Mouse (Mus musculus) kidney, adult 2 months (tissue): ENCODE results near the gene Dmkn. TPM values are rescaled to one million over a fixed set of nuclear protein-coding genes. Genes with fewer than 3 reads are reported as not detected.

Experiments
- DNase-seq: peaks from one replicate; pipeline ENCODE4 v3.0.0; 2021
- H3K27ac ChIP-seq: fragments of 200-500 bp; 2 replicates; pipeline ENCODE4 v1.5.1; 2012; ENCODE audit warnings: low read depth, low read length, control low read depth, inconsistent platforms; ENCODE audit not compliant: insufficient read depth
- H3K27me3 ChIP-seq: fragments of 200-500 bp; replicated peaks from 2 replicates; pipeline ENCODE4 v1.6.1; 2012; ENCODE audit warnings: mild to moderate bottlenecking, moderate library complexity, low read length, inconsistent platforms; ENCODE audit not compliant: control insufficient read depth, insufficient read depth
- H3K36me3 ChIP-seq: fragments of 200-500 bp; 2 replicates; pipeline ENCODE4 v1.6.1; 2012; ENCODE audit warnings: mild to moderate bottlenecking, moderate library complexity, low read length, inconsistent platforms; ENCODE audit not compliant: control insufficient read depth, insufficient read depth
- H3K4me1 ChIP-seq: fragments of 200-500 bp; 2 replicates; pipeline ENCODE4 v1.6.1; 2011; ENCODE audit warnings: low read length; ENCODE audit not compliant: control insufficient read depth, insufficient read depth
- H3K4me3 ChIP-seq: fragments of 200-500 bp; 2 replicates; pipeline ENCODE4 v1.5.1; 2011; ENCODE audit warnings: mild to moderate bottlenecking, low read depth, low read length, control low read depth; ENCODE audit not compliant: insufficient read depth
- CTCF ChIP-seq: fragments of 200-500 bp; conservative IDR thresholded peaks from 2 replicates; pipeline ENCODE4 v1.5.1; 2011; ENCODE audit warnings: low read depth, mild to moderate bottlenecking, control low read depth, low read length, moderate library complexity, mixed read lengths; ENCODE audit not compliant: insufficient read depth, insufficient read length
- POLR2A ChIP-seq: fragments of 200-500 bp; IDR thresholded peaks from one replicate; pipeline ENCODE4 v1.6.1; 2011; ENCODE audit warnings: low read depth, low read length, control low read depth
- WGBS: fragments of 180-500 bp; shearing (Covaris S2); methylation state at CpG from one replicate; pipeline ENCODE4 v1.1.7; 2018; 5-methylcytosine and 5-hydroxymethylcytosine counted together
- polyA plus RNA-seq: library from polyadenylated mRNA; depleted of rRNA; stranded (reverse); fragments of >200 nt; gene quantifications from 2 replicates; pipeline ENCODE4 v1.2.3, GENCODE M21; 2012; rRNA removed

Gene Dmkn
- polyA plus RNA-seq = 2.1 and 2.2 TPM in 2 replicates

DNA sequence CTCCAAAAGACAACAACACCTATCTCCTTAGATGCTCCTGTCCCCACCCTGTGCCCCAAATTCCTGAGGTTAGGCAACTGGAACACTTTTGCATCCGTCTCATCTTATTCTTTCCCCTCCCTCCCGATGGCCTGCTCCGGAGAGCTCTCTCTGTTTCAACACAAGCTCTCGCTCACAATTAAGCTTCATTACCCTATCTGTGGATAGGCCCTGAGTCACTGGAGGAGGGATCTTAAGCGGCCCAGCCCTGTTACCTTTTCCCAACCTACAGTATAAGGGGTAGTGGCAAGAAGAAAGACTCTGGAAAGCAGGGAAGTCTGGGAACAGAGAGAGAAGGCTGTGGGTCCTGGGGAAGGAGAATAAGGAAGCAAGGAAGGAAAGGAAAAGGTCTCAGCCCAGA lies at the start of gene Dmkn:
Gene Dmkn (plus strand): TSS at position 301 of the 400 bp plus-strand sequence.
- Histone ChIP-seq H3K36me3 (no peaks in the 10 kb centered on the region), H3K4me1 (no peaks in the 10 kb centered on the region), H3K4me3 (no peak within 1 kb of the TSS), H3K27ac (no peak within 1 kb of the TSS), H3K27me3 (no peaks in the 10 kb centered on the region)
- no peak for DNase-seq
- 41% methylated on average over 5 of the region's 5 CpGs for WGBS
- TF ChIP-seq POLR2A = no peak
- no peak for TF ChIP-seq CTCF

DNA sequence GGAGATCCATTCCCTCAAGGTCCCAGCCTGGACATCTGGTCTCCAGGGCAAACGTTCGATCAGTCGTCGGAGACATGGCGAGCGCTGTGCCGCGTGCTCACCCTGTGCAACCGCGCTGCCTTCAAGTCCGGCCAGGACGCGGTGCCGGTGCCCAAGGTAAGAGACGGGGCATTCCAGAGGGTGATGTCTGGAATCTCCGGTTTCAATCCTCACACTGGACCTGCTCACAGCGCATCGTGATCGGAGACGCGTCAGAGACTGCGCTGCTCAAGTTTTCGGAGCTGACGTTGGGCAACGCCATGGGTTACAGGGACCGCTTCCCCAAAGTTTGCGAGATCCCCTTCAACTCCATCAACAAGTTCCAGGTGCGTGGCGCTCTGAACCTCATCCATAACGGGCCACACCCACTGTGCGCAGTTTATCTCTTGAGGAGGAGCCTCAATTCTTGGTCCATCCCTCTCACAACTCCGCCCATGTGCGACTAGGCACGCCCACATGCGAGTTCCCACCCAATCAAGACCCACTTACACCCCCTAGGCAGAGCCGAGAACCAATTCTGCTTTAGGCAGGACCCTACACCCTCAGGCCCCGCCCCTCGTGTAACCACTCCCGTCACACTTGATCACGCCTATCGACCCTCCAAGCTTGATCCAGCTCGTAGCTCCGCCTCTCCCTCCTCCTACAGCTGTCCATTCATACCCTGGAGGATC lies 46.4 kb upstream of the Dmkn start:
- 0 out of 2 replicates have a peak overlapping the region, but pooled peaks have one; percentile 15 for H3K4me3 ChIP-seq
- no peak overlapping the region for H3K27ac ChIP-seq
- WGBS = 7% methylated on average over 43 of the region's 43 CpGs
- TF ChIP-seq POLR2A (no peak), CTCF (no peak)
- no peaks in the 10 kb centered on the region for H3K36me3 ChIP-seq
- no peaks in the 10 kb centered on the region for H3K4me1 ChIP-seq
- peak; percentile 40 for DNase-seq
- H3K27me3 ChIP-seq = no peaks in the 10 kb centered on the region

DNA sequence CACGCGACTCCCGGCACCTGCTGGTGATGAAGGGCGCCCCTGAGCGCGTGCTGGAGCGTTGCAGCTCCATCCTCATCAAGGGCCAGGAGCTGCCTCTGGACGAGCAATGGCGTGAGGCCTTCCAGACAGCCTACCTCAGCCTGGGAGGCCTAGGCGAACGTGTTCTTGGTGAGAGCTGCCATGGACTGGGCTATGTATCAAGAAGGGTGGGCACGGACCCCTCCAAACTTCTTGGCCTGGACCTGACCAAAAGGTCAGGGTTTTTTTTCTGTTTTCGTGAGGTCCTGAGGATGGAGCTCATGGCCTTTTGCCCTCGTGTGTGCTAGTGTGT lies 45.9 kb upstream of the Dmkn start:
- DNase-seq = no peak
- no peaks in the 10 kb centered on the region for H3K36me3 ChIP-seq
- TF ChIP-seq POLR2A (no peak), CTCF (no peak)
- H3K27me3 ChIP-seq = no peaks in the 10 kb centered on the region
- no peak overlapping the region for H3K27ac ChIP-seq
- WGBS = 24% methylated on average over 14 of the region's 14 CpGs
- H3K4me1 ChIP-seq = no peaks in the 10 kb centered on the region
- no peak overlapping the region for H3K4me3 ChIP-seq

DNA sequence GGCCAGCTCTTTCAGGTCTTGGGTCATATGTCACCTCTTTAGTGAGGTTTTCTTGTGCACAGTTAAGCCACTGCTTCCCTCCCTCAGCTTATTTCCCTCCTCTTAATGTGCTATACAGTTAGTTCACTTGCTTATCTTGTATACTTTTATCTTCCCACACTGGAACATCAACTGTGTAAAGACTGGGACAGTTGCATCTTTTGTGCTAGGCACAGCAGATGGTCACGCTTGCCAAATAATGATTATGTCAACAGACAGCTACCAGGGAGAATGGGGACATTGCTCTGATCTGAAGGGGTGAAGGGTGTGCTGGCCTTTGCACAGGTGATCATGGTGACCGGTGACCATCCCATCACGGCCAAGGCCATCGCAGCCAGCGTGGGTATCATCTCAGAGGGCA lies 43.9 kb upstream of the Dmkn start:
- Histone ChIP-seq H3K4me3 (no peak overlapping the region), H3K4me1 (no peaks in the 10 kb centered on the region), H3K36me3 (no peaks in the 10 kb centered on the region), H3K27ac (no peak overlapping the region), H3K27me3 (no peaks in the 10 kb centered on the region)
- DNase-seq = no peak
- TF ChIP-seq POLR2A = no peak
- WGBS = 91% methylated on average over 5 of the region's 5 CpGs

DNA sequence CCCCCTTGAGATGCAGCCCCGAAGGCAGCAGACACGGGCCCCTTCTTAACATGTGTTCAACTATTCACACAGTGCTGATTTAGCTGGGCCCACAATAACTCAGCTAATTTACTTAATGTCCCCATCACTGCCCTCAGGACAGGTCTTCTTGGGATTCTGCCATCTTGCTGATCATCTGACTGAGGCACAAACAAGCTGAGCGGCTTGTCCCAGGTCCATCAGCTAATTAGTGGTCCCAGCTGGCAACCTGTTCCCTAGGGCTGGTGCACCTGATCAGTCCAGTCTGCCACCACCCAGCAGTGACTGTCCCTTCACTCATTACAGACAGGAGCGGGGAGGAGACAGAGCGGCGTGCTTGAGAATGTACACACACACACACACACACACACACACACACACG lies 42.3 kb upstream of the Dmkn start:
- no peak overlapping the region for H3K27ac ChIP-seq
- 76% methylated on average over 7 of the region's 7 CpGs for WGBS
- TF ChIP-seq CTCF = no peak
- no peak for TF ChIP-seq POLR2A
- no peaks in the 10 kb centered on the region for H3K27me3 ChIP-seq
- H3K4me1 ChIP-seq = no peaks in the 10 kb centered on the region
- H3K36me3 ChIP-seq = no peaks in the 10 kb centered on the region
- no peak overlapping the region for H3K4me3 ChIP-seq
- no peak for DNase-seq

DNA sequence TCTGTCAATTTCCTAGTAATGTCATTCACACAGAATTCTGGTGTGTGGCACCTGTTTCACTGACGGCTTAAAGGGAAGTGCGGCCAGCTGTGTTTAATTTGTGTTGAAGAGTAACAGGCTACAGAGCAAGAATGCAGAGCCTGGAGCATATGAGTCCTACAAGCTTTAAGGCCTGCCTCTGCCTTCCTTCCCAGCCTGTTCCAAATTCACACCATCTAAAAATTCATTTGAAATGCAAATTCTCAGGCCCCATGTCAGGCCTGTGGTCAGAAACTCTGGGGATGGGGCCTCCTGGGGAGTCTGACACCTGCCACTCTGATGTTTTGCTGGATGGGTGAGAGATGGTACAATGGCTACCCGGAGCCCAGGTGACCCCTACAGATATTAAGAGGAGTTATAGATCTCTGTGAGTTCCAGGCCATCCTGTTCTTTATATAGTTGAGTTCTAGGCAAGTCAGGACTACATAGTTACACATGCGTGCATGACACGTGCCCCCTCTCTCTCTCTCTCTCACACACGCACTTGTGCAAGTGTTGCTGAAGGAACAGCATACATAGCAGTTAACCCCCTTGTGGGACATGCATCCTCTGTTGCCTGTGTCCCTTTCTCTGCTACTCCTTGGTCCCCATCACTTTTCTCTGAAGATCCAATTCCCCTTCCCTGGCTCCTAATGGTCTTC lies 40.1 kb upstream of the Dmkn start:
- Histone ChIP-seq H3K4me1 (no peaks in the 10 kb centered on the region), H3K27ac (no peak overlapping the region), H3K36me3 (no peaks in the 10 kb centered on the region), H3K27me3 (no peaks in the 10 kb centered on the region), H3K4me3 (no peak overlapping the region)
- WGBS = 66% methylated on average over 6 of the region's 6 CpGs
- no peak for DNase-seq
- no peak for TF ChIP-seq POLR2A
- no peak for TF ChIP-seq CTCF

DNA sequence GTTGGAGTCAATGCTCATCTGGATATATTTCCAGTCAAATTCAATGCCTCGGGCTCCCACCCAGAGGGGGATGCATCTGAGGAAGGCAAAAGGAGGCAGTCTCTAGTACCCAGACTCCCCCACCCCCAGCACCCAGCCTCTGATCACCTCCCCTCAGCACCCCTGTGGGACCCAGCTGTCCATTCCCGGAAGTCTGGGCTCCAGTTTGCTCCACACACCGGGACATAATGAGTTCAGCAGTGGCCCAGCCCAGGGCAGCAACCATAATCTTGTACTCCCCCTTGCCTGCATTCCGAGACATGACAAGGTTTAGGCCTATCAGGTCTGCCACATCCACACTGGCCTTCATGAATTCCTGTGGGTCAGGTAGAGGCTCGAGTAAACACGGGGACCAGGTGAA lies 35.3 kb upstream of the Dmkn start:
- Histone ChIP-seq H3K4me1 (no peaks in the 10 kb centered on the region; the same call in 1 of the 2 replicates), H3K27ac (peak overlapping the region; percentile 40), H3K36me3 (no peaks in the 10 kb centered on the region), H3K27me3 (no peaks in the 10 kb centered on the region), H3K4me3 (peak overlapping the region; percentile 23)
- TF ChIP-seq POLR2A (no peak), CTCF (no peak)
- no peak for DNase-seq
- WGBS = 49% methylated on average over 6 of the region's 6 CpGs

DNA sequence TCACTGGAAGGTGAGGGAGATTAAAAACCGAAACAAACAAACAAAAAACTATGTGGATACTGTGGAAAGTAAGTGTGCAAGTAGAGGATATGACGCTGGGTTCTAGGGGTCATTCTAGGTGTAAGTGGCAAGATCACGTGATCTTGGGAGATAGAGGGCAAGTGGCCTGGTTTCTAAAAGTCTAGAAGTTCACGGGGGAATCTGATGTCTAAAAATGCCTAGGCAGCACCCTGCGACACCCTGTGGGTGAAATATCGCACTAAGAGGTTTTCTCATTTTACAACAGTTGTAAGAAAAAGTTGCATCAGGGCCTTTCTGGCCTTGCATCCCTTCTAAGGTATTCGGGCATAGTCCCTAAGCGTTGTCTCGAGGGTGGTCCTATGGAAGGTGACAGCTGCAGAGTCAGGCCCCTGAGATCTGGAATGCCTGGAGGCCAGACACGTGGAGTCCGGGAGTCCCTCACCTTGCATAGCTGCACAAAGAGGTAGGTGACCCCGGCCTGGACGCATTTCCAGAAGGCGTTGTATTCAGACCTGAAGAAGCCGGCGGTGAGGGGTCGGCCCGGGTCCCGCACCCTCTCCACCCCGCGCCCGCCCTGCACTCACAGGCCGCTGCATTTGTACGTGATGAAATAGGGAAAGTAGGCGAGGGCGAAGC lies 34.7 kb upstream of the Dmkn start:
- DNase-seq = peak; percentile 36
- Histone ChIP-seq H3K4me3 (peak overlapping the region; percentile 74), H3K4me1 (no peaks in the 10 kb centered on the region; the same call in 1 of the 2 replicates), H3K27me3 (no peaks in the 10 kb centered on the region), H3K27ac (peak overlapping the region; percentile 53), H3K36me3 (no peaks in the 10 kb centered on the region)
- WGBS = 3% methylated on average over 26 of the region's 26 CpGs
- no peak for TF ChIP-seq POLR2A
- peak; percentile 13; the same call in 1 of the 2 replicates for TF ChIP-seq CTCF
